Mouse (Mus musculus) CD8-positive naive resting alpha-beta T cell, adult 2 months (primary cell): ENCODE results near the gene Gm20741.

Experiments used
- DNase-seq, 2 experiments: peaks; one replicate each; pipeline ENCODE4 v3.0.0; 2022; ENCODE audit warnings: low read depth in 2 of 2, low spot score in 2 of 2

The Gm20741 gene

DNA sequence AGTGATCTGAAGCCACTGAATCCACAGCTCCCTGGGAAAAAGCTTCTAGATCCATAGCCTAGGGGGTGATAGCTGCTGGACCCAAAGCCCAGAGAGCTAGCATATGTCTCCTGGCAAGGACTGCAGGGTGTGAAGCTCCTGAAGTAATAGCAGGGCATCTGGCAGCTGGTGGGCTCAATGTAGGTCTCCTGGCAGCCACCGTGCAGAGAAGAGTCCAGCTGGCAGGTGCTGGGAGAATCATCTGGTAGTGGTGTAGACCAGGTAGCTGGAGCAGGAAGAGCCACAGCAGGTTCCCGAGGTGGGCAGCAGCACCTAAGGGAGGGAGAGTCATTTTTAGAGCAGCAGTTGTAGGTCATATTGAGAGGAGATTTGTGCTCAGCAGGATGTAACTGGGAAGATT, at the start of gene Gm20741:
Gene Gm20741, minus strand, starts transcription at position 394 of the 400 bp plus-strand sequence.
- DNase-seq = no peak

- DNase-seq = no peak
These were observed 39.4 kb upstream of the Gm20741 start for GRCm38 (mm10) chr16:88851450-88851849.

- no peak for DNase-seq
These were observed 36.5 kb upstream of the Gm20741 start for GRCm38 (mm10) chr16:88848558-88848957.

- DNase-seq = no peak
These were observed 35.3 kb upstream of the Gm20741 start for GRCm38 (mm10) chr16:88847363-88847762.

- no peak for DNase-seq
These were observed 15.0 kb upstream of the Gm20741 start for GRCm38 (mm10) chr16:88826978-88827377.

DNA sequence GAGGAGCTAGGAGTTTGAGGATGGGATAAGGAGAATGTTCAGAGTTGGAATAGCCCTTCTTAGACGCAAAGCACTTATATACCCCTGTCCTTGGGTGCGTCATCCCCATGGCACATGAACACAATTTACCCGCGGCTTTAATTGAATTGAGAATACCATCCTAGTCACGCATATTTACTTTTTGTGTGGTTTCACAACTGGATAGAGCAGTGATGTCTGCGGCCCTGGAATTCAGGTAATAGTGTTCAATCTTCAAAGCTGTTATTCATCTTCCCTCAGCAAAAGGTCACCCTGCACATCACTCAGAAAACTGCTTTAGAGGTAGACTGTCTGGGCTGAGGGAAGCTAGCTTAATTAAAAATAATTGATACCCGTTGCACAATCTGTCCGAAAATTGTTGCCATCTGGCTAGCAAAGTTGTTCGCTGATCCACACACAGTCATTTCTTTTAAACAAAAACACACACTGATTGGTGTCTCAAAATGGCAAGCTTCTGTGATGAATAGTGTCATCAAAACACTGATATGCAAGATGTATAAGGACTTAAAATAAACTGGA, 14.2 kb upstream of the Gm20741 start, which contains the start of gene Krtap14:
Gene Krtap14, minus strand, starts transcription at position 51 of the 558 bp plus-strand sequence.
- no peak for DNase-seq

GRCm38 (mm10) chr16:88823736-88824135, 11.7 kb upstream of the Gm20741 start:
- no peak for DNase-seq

DNA sequence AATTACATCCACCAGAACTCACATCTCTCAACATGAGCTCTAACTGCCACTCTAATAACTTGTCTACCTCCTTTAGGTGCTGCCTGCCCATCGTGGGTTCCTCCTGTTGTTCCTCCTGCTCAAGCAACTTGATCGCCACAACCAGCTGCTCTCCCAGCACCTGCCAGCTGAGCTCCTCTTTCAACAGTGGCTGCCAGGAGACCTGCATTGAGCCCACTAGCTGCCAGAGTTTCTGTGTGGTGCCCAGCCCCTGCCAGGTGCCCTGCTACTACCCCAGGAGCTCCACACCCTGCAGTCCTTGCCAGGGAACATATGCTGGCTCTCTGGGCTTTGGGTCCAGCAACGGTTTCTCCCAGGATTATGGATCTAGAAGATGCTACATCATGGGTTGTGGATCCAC, 8.0 kb upstream of the Gm20741 start, which contains the start of gene Krtap15:
Gene Krtap15, plus strand, starts transcription at position 150 of the 400 bp plus-strand sequence.
- DNase-seq = no peak

DNA sequence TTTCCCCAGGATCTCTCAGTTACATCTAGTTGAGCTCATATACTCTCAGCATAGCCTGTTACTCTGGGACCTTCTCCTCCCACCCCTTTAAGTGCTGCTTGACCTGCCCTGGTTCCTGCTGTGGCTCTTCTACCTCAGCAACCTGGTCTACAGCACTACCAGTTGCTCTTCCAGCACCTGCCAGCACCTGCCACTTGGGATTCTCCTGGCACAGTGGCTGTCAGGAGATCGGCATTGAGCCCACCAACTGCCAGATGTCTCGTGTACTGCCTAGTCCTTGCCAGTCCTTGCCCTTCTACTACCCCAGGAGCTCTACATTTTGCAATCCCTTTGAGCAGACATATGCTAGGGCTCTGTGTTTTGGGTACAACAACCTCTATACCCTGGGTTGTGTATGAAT, 25.2 kb downstream of the Gm20741 start:
- no peak for DNase-seq

DNA sequence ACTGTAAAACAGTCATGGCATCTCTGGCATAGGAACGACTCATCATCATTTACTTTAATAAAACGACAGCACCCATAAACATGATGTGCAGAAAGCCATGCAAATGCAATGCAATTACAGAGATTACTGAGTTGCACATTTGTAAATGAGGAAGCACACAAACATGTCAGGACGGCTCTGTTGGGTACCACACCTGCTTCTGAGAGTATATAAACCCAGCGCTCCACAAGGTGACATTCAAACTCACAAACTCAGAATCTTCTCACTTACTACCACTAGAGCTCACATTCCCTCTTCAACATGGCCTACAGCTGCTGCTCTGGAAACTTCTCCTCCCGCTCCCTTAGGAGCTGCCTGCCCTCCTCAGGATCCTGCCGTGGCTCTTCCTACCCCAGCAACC, 34.4 kb downstream of the Gm20741 start, which contains the start of gene Gm5965:
Gene Gm5965, plus strand, starts transcription at position 301 of the 400 bp plus-strand sequence.
- no peak for DNase-seq

DNA sequence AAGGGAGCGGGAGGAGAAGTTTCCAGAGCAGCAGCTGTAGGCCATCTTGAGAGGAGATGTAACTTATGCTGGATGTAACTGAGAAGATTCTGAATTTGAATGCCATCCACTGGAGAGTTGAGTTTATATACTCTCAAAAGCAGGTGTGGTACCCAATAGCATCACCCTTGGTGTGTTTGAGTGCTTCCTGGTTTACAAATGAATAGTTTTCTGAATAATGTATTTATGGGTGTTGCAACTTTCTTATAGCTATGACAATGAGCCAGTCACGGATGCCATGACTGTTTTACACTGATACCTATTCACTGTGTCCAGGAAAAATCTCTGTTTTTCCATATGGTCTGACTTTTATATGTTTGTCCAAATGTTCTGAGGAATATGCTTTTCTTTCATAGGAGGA, 37.9 kb downstream of the Gm20741 start, which contains the start of gene 2310057N15Rik:
Gene 2310057N15Rik, minus strand, starts transcription at position 101 of the 400 bp plus-strand sequence.
- DNase-seq = no peak
